Mouse (Mus musculus): ENCODE measurements around the gene Tmeff2. TPM values are rescaled to one million over a fixed set of nuclear protein-coding genes. Genes with fewer than 3 reads are reported as not detected.

Gene Tmeff2
- polyA plus RNA-seq, 1 experiment, result 0.31 TPM

GRCm38 (mm10) chr1:51065652-51066051, 165.2 kb downstream of the Tmeff2 start:
- no peak overlapping the region for H3K9ac ChIP-seq (ENCODE audit: low read depth, poor library complexity, severe bottlenecking)
- no peak overlapping the region for H3K4me3 ChIP-seq (ENCODE audit: low read depth, low read length)
- TF ChIP-seq CTCF (IDR thresholded peaks at IDR 0.05; ENCODE audit: low read depth, low read length) (no peak), POLR2A (IDR thresholded peaks at IDR 0.05; ENCODE audit: insufficient read depth, low read length) (no peak), EP300 (IDR thresholded peaks at IDR 0.05; ENCODE audit: insufficient read depth, low read depth, low read length) (no peak)
- no peaks in the 10 kb centered on the region for H3K9me3 ChIP-seq (replicated peaks; ENCODE audit: control insufficient read depth, insufficient read depth, low read length, poor library complexity, severe bottlenecking)
- H3K4me1 ChIP-seq (ENCODE audit: control insufficient read depth, insufficient read depth, low read length), result no peaks in the 10 kb centered on the region
- H3K27ac ChIP-seq (ENCODE audit: insufficient read depth, low read length), result no peak overlapping the region
- no peaks in the 10 kb centered on the region for H3K36me3 ChIP-seq (ENCODE audit: control insufficient read depth, insufficient read depth, low read length, poor library complexity, severe bottlenecking)
- H3K27me3 ChIP-seq (ENCODE audit: control insufficient read depth, insufficient read depth, low read length, poor library complexity, severe bottlenecking), result no peaks in the 10 kb centered on the region

DNA sequence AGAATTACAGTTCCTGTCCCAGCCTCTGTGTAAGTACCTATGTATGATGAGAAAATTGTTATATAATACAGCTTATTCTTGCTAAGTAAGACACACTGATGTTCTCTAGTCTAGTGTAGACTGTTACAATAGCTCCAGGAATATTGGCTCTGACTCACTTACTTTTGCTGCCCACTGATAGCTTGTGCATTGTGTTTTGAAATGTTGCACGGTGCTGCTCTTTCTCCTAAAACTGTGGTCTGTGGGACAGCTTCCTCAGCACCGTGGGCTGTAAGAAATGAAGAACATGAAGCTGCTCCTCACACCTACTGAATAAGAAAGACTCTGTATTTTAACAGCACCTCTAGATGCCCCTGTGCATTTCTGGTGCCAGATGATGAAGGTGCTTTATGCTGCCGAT, 168.4 kb downstream of the Tmeff2 start:
- H3K4me1 ChIP-seq (ENCODE audit: control insufficient read depth, insufficient read depth, low read length), result no peaks in the 10 kb centered on the region
- no peaks in the 10 kb centered on the region for H3K36me3 ChIP-seq (ENCODE audit: control insufficient read depth, insufficient read depth, low read length, poor library complexity, severe bottlenecking)
- TF ChIP-seq EP300 (IDR thresholded peaks at IDR 0.05; ENCODE audit: insufficient read depth, low read depth, low read length), result no peak
- TF ChIP-seq POLR2A (IDR thresholded peaks at IDR 0.05; ENCODE audit: insufficient read depth, low read length), result no peak
- TF ChIP-seq CTCF (IDR thresholded peaks at IDR 0.05; ENCODE audit: low read depth, low read length), result no peak
- no peak overlapping the region for H3K27ac ChIP-seq (ENCODE audit: insufficient read depth, low read length)
- no peaks in the 10 kb centered on the region for H3K9me3 ChIP-seq (replicated peaks; ENCODE audit: control insufficient read depth, insufficient read depth, low read length, poor library complexity, severe bottlenecking)
- H3K27me3 ChIP-seq (ENCODE audit: control insufficient read depth, insufficient read depth, low read length, poor library complexity, severe bottlenecking), result no peaks in the 10 kb centered on the region
- H3K9ac ChIP-seq (ENCODE audit: low read depth, poor library complexity, severe bottlenecking), result no peak overlapping the region
- H3K4me3 ChIP-seq (ENCODE audit: low read depth, low read length), result no peak overlapping the region

DNA sequence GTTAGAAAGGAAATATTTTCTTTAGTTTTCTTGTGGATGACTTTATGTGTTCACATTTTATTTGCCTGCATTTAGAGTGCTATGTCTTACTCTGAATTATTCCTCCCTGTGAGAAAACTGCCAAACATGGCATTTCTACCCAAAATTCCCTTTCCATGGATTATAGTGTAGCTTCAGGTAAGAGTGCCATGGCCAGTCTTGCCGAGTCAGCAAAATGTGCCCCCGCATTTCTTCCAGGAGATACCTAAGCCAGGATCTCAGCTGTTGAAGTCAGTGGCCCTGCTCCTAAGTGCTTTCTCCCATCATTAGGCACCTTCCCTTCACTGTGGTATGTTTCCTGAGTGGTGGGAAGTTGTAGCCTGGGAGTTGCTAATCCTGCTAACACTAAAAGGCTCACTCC, 168.8 kb downstream of the Tmeff2 start:
- H3K36me3 ChIP-seq (ENCODE audit: control insufficient read depth, insufficient read depth, low read length, poor library complexity, severe bottlenecking), result no peaks in the 10 kb centered on the region
- H3K9me3 ChIP-seq (replicated peaks; ENCODE audit: control insufficient read depth, insufficient read depth, low read length, poor library complexity, severe bottlenecking), result no peaks in the 10 kb centered on the region
- H3K4me1 ChIP-seq (ENCODE audit: control insufficient read depth, insufficient read depth, low read length), result no peaks in the 10 kb centered on the region
- H3K27ac ChIP-seq (ENCODE audit: insufficient read depth, low read length), result no peak overlapping the region
- H3K27me3 ChIP-seq (ENCODE audit: control insufficient read depth, insufficient read depth, low read length, poor library complexity, severe bottlenecking), result no peaks in the 10 kb centered on the region
- H3K9ac ChIP-seq (ENCODE audit: low read depth, poor library complexity, severe bottlenecking), result no peak overlapping the region
- TF ChIP-seq CTCF (IDR thresholded peaks at IDR 0.05; ENCODE audit: low read depth, low read length) (no peak), POLR2A (IDR thresholded peaks at IDR 0.05; ENCODE audit: insufficient read depth, low read length) (no peak), EP300 (IDR thresholded peaks at IDR 0.05; ENCODE audit: insufficient read depth, low read depth, low read length) (no peak)
- no peak overlapping the region for H3K4me3 ChIP-seq (ENCODE audit: low read depth, low read length)

- Histone ChIP-seq H3K27ac (ENCODE audit: insufficient read depth, low read length) (no peak overlapping the region), H3K4me3 (ENCODE audit: low read depth, low read length) (no peak overlapping the region), H3K27me3 (ENCODE audit: control insufficient read depth, insufficient read depth, low read length, poor library complexity, severe bottlenecking) (no peaks in the 10 kb centered on the region), H3K4me1 (ENCODE audit: control insufficient read depth, insufficient read depth, low read length) (no peaks in the 10 kb centered on the region), H3K9me3 (replicated peaks; ENCODE audit: control insufficient read depth, insufficient read depth, low read length, poor library complexity, severe bottlenecking) (no peaks in the 10 kb centered on the region), H3K36me3 (ENCODE audit: control insufficient read depth, insufficient read depth, low read length, poor library complexity, severe bottlenecking) (no peaks in the 10 kb centered on the region), H3K9ac (ENCODE audit: low read depth, poor library complexity, severe bottlenecking) (no peak overlapping the region)
- TF ChIP-seq EP300 (IDR thresholded peaks at IDR 0.05; ENCODE audit: insufficient read depth, low read depth, low read length) (no peak), POLR2A (IDR thresholded peaks at IDR 0.05; ENCODE audit: insufficient read depth, low read length) (no peak), CTCF (IDR thresholded peaks at IDR 0.05; ENCODE audit: low read depth, low read length) (no peak)
Observed at GRCm38 (mm10) chr1:51074076-51074475, 173.6 kb downstream of the Tmeff2 start.

DNA sequence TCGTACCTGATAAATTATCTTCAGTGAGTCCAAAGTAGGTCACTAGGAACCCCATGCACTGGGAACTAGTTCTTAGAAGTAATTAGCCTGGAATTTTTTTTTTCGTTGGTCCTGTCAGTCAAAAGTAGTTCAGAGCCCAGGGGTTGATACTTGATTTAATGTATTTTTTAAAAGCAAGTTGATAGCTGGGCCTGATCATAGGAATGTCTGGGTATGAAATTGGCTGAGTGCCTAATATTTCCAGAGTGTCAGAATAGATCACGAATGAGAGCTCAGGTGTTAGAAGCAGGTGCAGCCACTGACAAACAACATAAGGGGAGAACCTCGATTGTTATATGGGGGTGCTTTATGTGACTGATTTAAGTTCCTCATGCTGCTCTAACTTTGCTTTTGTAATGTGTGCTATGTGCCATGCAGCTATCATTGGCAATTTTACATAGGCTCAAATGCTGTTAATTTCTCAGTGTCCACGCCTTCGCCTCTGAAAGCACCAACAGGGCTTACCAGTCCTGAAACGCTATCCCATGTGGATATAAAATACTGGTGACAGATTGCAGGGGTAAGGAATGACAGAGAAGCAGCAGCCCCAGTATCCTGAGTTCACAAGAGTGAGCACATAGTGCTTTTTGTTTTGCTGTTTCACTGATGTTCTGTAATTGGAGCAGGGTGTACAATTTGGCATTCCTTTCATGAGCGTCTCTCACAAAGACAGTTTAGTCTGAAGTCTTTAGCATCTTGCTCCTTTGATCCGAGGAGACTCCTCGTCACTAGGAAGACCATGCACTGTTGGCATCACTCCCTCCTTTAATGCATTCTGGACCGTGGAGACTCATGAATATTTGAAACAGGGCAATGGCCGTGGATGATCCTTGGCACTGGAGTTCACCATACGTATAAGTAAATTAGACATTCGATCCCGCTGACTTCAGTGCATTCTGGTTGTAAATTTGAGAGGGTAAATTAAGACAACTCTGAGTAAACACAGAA, 175.6 kb downstream of the Tmeff2 start:
- no peak for TF ChIP-seq EP300 (IDR thresholded peaks at IDR 0.05; ENCODE audit: insufficient read depth, low read depth, low read length)
- TF ChIP-seq CTCF (IDR thresholded peaks at IDR 0.05; ENCODE audit: low read depth, low read length), result no peak
- no peak for TF ChIP-seq POLR2A (IDR thresholded peaks at IDR 0.05; ENCODE audit: insufficient read depth, low read length)
- no peak overlapping the region for H3K4me3 ChIP-seq (ENCODE audit: low read depth, low read length)
- H3K27me3 ChIP-seq (ENCODE audit: control insufficient read depth, insufficient read depth, low read length, poor library complexity, severe bottlenecking), result no peaks in the 10 kb centered on the region
- no peaks in the 10 kb centered on the region for H3K9me3 ChIP-seq (replicated peaks; ENCODE audit: control insufficient read depth, insufficient read depth, low read length, poor library complexity, severe bottlenecking)
- H3K27ac ChIP-seq (ENCODE audit: insufficient read depth, low read length), result no peak overlapping the region
- H3K36me3 ChIP-seq (ENCODE audit: control insufficient read depth, insufficient read depth, low read length, poor library complexity, severe bottlenecking), result no peaks in the 10 kb centered on the region
- H3K9ac ChIP-seq (ENCODE audit: low read depth, poor library complexity, severe bottlenecking), result no peak overlapping the region
- H3K4me1 ChIP-seq (ENCODE audit: control insufficient read depth, insufficient read depth, low read length), result no peaks in the 10 kb centered on the region

- H3K4me1 ChIP-seq (ENCODE audit: control insufficient read depth, insufficient read depth, low read length), result no peaks in the 10 kb centered on the region
- H3K9ac ChIP-seq (ENCODE audit: low read depth, poor library complexity, severe bottlenecking), result no peak overlapping the region
- no peaks in the 10 kb centered on the region for H3K9me3 ChIP-seq (replicated peaks; ENCODE audit: control insufficient read depth, insufficient read depth, low read length, poor library complexity, severe bottlenecking)
- H3K36me3 ChIP-seq (ENCODE audit: control insufficient read depth, insufficient read depth, low read length, poor library complexity, severe bottlenecking), result no peaks in the 10 kb centered on the region
- no peaks in the 10 kb centered on the region for H3K27me3 ChIP-seq (ENCODE audit: control insufficient read depth, insufficient read depth, low read length, poor library complexity, severe bottlenecking)
- TF ChIP-seq EP300 (IDR thresholded peaks at IDR 0.05; ENCODE audit: insufficient read depth, low read depth, low read length) (no peak), CTCF (IDR thresholded peaks at IDR 0.05; ENCODE audit: low read depth, low read length) (no peak), POLR2A (IDR thresholded peaks at IDR 0.05; ENCODE audit: insufficient read depth, low read length) (no peak)
- H3K4me3 ChIP-seq (ENCODE audit: low read depth, low read length), result no peak overlapping the region
- H3K27ac ChIP-seq (ENCODE audit: insufficient read depth, low read length), result no peak overlapping the region
Observed at GRCm38 (mm10) chr1:51088921-51089320, 188.5 kb downstream of the Tmeff2 start.
